Mouse (Mus musculus) embryonic fibroblast, embryonic 13.5 days (primary cell): ENCODE results near the gene Nkx3-2.

ENCODE experiments used
- CTCF ChIP-seq: IDR thresholded peaks from 2 replicates; pipeline ENCODE4 v1.5.1; 2011; ENCODE audit warnings: mild to moderate bottlenecking, control low read depth, low read length, moderate library complexity, borderline replicate concordance; ENCODE audit not compliant: insufficient read depth
- POLR2A ChIP-seq: IDR thresholded peaks from 2 replicates; pipeline ENCODE4 v1.6.1; 2011; ENCODE audit warnings: low read depth, mild to moderate bottlenecking, control low read depth, low read length, moderate library complexity

DNA sequence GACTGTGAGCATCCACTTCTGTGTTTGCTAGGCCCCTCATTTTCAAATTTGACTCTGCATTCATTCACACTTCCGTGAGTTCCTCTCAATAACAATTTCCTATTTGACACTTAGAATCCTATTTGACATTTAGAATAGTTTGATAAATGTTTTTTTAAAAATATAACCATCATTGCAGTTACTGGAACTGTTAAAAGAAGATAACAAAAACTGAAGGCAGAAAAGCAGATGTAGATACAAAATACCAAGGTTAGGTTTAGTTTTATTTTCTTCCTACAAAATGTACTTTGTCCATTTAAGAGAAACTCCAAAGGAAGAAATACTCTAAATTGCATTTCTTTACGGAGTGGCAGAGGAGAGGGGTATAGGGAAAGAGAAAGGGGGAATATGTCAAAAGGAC, 37.3 kb upstream of the Nkx3-2 start:
- TF ChIP-seq POLR2A (no peak), CTCF (no peak)
